Mouse (Mus musculus) embryo, embryonic 10.5 days (tissue): ENCODE data around the gene Gm17324.
A peak's percentile ranks its signal among the peaks of the same experiment; 100 is the strongest.
"Not testable (repeated sequence)": the region's sequence is repeated elsewhere in the genome, so short reads cannot be mapped to it uniquely, and the experiment has no call there.

Source experiments
- DNase-seq: peaks from one replicate; pipeline ENCODE4 v3.0.0-alpha.2; 2015; ENCODE audit warnings: low spot score

Gene Gm17324

DNA sequence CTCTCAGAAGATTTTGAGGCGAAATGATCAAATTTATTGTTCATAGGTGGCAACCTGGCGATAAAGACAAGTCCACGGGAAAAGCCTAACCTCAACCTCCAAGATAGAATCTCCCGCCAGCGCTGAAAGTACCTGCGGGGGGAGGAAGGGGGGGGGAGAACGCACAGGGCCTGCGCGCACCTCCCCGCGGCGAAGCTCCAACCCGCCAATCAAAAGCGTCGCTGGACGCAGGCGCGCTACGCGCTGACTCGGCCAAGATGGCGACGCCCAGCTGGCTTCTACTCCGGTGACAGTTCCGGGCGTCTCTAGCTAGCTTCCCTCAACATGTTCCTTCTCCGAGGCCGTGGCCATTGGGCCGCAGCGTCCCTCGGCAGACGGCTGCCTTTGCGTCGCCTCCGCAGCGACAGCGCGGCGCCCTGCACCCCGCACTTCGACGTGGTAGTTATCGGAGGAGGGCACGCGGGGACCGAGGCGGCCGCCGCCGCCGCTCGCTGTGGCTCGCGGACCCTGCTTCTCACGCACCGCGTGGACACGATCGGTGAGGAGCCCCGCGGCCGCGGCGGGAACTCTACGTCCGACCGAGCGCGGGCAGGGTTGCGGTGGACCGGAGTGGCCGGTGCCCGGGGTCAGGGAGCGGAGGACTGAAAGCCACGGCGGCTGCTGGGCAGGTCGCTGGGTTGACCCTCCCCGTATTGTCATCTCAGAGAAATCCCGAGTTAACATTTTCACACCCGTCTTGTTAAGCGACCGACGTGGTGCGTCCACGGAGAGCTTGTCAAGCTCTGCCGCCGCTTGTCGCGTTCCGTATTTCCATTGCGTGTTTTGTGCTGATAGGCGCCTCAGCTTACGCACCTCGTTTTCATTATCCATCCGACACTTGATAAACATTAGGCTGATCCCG lies at the start of gene Gm17324, which contains the start of gene Mto1:
Gm17324 (minus strand) TSS at position 814 of the 901 bp plus-strand sequence.
Mto1 (plus strand) TSS at position 236 of the 901 bp plus-strand sequence.
- peak; percentile 95 for DNase-seq

DNA sequence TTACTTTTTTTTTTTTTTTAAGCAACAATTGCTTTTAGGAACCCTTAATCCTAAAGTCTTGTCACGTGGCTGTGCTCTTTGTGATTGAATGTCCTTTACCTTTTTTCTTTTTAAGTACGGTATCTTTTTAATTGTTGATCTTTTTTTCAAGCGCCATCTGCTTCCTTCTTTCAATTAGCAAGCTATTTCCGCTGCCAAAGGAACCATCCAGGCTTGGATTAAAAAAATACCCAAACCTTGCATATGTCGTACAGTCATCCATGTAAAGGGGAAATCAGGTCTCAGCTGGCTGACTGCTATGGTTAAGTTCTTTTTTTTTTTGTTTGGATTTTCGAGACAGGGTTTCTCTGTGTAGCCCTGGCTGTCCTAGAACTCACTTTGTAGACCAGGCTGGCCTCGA lies 44.6 kb upstream of the Gm17324 start:
- no peak for DNase-seq

DNA sequence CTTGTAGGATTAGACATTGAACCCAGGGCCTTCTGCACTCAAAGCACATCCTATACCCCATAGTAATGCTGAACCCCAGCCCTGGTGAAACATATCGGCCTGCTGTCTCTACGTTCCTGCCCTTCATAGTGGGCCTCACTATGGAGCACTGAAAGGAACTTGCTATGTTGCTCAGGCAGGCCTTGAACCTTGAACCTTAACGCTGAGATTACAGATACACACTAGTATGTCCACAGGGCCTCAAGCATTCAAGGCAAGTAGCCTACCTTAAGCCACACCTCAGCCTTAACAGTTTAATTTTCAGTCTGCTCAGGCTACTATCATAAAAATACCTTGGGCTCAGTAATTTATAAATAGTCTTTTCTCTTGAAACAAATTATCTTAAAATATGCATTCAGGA lies 43.7 kb upstream of the Gm17324 start:
- DNase-seq: no peak

DNA sequence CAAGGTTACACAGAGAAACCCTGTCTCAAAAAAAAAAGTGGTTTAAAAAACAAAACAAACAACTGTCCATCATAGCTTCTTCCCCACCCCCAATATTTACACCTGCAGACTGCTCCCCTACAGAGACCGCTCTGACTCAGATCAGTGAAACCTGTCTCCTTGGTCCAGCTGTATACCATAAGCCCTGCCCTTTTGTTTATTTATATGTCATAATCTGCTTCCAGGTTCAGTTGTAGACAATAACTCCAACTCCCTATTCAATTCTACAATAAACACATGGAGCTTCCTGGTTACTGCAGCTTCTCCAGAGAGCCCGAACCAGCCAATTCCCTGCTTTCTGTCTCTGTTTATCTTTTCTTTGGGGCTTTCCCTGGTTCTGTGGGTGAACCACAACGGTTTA lies 42.6 kb upstream of the Gm17324 start:
- DNase-seq: no peak

DNA sequence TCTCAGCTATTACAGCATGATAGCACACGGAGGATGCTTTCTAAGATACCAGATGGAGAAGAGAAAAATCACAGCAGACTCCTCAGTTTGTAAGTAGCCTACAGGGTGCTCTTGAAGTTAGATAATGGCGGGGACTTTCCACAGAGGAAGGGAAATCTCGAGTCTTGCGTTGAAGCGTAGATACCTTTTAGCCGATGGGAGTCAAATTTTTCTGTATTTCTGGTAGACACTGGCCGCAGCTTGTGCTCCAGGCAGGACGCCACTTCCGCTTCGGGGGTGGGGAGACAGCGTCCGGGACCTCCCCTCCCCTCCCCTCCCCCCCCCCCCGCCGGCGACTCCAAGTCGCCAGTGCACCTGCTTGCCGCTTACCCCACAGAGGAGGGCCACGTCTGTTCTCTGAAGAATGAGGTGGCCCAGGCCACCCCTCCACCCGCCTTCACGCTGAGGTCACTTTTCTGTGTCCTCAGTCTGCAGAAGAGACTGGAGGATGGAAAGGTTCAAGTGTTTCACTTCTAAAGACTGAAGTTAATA lies 40.4 kb upstream of the Gm17324 start, which contains the start of gene Eef1a1:
Eef1a1 (minus strand) TSS at position 262 of the 531 bp plus-strand sequence.
- peak; percentile 55 for DNase-seq

DNA sequence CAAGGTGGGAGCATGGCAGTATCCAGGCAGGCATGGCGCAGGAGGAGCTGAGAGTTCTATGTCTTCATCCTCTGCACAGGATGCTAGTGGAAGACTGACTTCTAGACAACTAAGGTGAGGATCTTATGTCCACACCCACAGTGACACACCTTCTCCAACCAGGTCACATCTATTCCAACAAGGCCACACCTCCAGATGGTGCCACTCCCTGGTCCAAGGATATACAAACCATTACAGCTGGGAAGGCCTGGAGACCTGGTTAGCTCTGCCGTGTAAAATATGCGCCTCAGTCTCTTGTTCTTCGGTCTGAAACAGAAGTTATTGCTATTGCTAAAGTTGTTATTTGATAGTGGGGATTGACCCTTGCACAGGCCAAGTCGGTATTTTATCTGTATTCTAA lies 39.4 kb upstream of the Gm17324 start:
- not testable (repeated sequence) for DNase-seq

DNA sequence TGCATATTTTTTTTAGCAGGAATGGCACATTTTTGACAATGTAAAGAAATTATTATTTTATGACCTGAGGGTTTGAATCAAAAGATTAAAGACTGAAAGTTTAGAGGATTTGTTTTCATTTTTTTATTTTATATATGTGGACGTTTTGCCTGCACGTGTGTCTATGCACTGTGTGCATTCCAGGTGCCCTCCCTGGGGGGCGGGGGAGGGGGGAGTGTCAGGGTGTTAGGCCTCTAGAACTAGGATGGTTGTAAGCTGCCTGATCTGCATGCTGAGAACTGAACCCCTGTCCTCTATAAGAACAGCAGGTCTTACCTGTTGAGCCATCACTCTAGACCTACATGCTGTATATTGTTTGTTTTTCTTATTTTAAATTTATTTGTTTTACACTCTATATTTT lies 36.1 kb upstream of the Gm17324 start:
- no peak for DNase-seq

DNA sequence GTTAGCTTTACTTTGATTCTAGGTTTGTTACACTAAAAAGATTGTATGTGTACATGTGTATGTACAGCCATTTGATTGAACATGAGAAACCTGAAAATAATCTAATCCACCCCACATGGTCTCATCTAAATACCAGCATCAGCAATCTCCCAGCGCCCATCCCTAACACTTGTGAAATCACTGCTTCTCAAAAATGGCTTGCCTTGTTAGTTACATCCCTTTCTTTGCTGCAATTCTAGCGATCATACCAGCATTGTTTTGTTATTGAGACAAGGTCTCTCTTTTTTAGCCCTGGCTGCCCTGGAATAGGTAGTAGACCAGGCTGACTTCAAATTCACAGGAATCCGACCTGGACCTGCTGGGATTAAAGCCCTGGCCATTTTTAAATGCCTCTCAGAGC lies 33.8 kb upstream of the Gm17324 start:
- DNase-seq: no peak

DNA sequence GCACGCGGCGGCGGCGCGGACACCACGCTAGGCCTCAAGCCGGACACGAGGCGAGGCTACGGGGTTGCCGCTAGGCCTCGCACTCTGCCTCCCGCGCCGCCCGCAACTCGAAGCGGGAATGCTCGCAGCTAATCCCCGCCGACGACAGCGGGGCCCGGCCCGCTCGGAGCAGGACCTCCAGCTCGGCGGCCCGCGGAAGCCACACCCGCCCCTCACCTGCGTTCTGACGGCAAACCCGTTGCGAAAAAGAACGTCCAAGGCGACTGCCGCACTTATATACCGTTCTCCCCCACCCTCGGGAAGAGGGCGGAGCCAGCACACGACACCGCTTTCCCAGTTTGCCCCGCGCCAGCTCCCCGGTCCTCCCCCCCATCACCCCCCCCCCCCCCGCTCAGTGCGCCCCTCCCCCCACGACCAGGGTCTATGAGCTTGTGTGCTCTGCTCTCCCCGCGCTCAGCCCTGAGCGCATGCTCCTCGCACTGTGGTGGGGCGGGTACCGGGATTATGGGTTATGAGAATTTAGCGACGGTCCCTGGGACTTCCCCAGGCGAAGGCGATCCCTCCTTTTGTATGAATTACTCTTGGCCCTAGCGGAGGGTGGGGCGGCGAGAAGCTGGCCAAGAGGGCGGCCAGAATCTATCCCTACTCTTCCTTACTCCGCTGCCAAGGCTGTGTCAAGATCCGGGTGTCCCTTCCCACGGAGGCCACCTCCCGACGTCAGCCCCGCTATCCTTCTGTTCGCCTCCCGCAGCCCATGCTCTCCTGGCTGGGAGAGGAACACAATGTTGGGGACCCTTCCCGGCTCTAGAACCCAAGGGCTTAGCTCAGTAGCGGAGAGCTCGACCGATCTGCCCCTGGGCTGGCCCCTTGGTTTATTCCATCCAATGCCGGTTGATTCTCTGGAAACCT lies 33.1 kb upstream of the Gm17324 start:
- peak; percentile 99 for DNase-seq

DNA sequence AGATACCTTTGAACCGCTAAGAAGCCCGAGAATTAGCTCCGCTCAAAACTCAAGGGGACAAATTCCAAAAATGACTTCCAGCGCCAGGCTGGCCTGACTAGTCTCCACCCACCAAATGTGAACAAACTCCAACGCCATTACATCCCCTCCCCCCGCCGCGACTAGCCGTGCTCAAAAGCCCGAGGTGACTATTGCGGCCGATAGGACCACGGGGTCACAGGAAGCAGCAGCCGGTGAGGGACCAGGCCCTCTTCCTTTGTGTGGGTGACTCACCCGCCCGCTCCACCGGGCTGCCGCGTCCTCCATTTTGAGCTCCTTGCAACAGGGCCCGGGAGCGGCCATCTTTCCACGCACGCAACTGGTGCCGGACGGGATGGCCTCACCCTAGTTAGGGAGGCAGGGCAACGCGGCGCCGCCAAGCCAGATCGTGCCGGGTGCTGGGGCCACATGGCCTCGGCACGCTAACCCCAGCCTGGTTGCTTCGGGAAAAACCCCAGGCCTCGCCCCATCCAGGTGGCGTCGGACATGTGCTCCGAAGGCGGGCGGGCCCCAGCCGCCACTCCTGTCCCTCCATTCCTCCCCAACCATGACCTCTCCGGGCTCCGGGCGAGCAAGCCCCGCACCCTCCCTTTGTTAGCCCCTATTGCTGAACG lies 32.2 kb upstream of the Gm17324 start:
- peak; percentile 74 for DNase-seq

DNA sequence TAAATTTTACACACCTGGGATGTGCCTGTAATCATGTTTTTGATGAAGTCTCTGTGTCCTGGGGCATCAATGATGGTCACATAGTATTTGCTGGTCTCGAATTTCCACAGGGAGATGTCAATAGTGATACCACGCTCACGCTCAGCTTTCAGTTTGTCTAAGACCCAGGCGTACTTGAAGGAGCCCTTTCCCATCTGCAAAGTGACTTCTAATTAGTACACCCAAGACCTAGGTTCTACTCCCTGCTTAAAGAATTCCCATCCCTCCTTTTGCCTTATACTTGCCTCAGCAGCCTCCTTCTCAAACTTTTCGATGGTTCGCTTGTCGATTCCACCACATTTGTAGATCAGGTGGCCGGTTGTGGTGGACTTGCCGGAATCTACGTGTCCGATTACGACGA lies 31.6 kb upstream of the Gm17324 start:
- not testable (repeated sequence) for DNase-seq

DNA sequence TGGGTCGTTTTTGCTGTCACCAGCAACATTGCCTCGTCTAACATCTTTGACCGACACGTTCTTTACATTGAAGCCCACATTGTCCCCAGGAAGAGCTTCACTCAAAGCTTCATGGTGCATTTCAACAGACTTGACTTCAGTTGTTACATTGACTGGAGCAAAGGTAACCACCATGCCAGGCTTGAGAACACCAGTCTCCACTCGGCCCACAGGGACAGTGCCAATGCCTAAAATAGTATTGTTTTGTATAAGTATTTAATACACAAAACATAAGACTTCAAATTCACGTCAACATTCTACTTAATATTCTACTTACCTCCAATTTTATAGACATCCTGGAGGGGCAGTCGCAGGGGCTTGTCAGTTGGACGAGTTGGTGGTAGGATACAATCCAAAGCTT lies 30.7 kb upstream of the Gm17324 start:
- DNase-seq: not testable (repeated sequence)

DNA sequence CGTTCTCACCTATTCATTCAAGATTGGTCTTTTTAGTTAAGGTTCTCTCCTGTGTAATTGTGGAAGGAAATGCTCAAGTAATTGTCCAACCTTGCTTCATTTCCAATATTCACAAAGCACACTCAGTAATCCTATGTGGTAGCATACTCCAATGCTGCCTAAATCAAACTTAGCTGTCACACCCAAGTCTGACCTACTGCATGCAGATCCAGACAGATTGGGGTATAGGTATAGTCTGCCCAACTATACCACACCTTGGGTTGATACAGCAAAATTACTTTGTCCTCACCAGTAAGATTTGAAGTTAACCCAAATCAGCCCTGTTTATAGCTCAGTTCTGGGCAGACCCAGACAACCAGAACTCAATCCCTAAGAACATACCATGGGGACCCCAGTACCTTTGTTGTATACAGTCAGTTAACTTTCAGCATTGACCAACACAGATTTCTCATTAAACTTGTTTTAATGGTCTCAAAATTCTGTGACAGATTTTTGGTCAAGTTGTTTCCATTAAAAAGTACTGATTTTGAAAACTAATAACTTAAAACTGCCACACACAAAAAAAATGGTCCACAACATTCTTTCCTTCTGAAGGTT lies 29.5 kb upstream of the Gm17324 start:
- not testable (repeated sequence) for DNase-seq

DNA sequence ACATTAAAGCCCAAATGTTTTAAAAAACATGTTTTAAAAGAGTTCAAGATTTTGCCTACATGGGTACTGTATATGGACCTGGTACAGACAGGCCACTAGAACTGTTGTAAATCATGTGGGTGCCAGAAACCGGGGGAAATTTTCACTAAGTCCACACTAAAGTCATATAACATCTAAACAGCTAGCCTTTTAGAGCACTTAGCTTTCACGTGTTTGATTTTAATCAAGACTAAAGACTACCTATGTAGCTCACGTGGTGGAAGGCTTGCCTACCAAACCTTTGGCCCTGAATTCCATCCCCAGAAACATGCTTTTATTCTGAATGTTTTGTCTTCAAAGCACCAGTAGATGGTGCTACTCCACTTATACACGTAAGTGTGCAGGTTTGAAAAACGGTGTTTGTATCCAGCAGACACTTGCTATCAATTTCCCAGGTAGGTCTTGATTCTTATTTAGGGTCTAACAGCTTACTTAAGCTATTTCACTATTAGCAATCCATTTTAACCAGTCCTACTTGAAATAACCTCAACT lies 28.5 kb upstream of the Gm17324 start:
- DNase-seq: peak; percentile 79

DNA sequence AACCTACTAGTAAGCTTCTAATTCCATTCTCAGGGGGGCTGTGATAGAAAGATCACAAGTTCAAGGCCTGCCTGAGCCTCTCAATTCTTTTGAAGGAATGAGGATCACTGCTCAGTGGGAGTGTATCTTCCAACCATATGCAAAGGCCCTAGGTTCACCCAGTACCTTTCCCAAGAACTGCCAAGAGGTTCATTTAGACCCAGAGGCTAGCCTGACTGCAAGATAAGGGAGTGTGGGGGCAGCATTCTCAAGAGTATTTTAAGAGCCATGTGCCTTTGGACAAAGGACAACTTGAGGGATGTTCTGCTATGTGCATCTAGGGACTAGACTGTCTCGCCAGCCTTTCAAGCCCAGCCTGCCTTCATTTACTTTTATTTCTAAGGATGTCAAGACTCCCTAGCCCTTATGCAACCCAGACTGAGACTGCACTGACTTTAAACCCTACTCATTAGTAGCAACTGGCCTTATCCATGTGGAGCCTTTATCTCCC lies 28.0 kb upstream of the Gm17324 start:
- DNase-seq: peak; percentile 65

DNA sequence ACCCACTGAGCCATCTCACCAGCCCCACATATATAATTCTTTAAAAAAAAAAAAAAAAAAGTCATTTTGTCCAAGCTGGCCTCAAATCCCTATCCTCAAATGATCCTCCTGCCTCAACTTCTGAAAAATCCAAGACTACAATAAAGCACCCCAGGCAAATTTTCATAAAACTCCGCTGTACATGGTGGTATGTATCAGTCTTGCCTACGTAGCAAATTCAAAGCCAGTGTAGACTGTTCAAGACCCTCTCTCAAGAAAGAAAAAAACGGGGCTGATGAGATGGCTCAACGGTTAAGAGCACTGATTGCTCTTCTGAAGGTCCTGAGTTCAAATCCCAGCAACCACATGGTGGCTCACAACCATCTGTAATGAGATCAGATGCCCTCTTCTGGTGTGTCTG lies 27.3 kb upstream of the Gm17324 start:
- DNase-seq: peak; percentile 37

DNA sequence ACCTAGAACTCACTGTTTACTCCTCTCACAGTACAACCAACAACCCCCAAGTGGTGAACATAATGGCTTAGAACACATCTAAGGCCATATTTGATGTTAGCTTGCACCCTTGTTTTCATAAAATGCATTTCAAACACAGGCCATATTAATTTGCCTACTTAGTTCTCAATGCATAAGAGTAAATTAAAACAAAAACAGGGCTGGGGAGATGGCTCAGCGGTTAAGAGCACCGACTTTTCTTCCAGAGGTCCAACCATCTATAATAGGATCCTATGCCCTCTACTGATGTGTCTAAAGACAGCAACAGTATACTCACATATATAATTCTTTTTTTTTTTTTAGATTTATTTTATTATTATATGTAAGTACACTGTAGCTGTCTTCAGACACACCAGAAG lies 26.8 kb upstream of the Gm17324 start:
- no peak for DNase-seq

DNA sequence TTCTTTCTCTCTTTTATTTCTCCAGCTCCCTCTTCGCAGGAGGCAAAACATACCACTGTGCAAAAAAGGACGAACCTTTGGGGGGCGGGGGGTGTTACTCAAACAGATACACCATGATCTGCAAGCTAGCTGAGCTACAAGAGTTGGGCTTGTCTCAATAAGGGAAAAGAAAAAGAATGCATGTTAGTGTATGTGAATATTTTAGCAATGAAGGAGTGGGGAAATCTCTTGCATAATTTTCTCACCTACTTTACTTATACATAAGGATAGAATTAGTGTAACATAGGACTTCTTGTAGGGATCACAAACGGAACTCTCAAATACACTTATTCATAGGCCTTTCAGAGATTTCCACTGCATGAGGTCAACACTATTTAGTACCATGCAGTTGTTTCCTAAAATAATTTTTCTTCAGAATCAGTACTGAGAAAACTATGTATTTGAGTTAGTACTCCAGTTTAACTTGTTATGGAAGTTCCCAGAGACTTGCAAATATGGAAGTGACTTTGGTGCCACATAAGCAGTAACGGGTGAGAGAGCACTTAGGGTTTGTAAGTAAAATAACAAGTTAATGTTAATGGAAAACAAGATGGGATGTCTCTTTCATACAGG lies 26.3 kb upstream of the Gm17324 start:
- no peak for DNase-seq

DNA sequence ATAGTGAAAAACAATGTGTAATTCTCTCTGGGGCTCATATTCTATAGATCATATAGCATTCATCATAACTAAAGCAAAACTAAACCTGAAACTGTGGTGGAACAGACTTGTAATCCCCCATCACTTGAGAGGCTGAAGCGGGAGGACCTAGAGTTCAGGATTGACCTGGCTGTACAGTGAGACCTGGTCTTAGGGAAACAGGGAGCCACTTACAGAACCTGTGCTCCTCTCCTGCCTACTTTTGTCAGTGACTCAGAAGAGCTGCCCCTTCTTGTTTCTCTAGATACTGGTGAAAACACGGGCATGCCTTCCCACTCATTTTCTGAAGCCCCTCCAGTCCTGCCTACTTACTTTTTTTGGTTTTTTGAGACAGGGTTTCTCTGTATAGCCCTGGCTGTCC lies 25.7 kb upstream of the Gm17324 start:
- no peak for DNase-seq

DNA sequence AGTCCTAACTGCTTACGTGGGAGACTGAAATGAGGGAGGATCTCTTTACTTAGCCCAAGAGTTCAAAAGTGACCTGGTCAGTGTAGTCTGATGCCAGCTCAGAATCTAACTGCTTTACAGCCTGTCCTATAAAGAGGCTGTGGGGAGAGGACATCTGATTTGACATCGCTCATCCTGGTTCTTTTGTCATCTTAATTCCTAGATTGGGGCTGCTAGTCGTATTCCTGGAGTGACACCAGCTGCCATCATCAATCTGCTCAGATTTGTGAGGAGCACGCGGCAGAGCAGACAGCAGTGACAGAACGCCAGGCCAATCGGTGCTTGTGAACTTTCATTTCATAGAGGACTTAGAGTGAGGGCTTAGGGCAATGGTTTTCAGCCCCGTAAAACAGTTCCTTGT lies 25.0 kb upstream of the Gm17324 start:
- DNase-seq: no peak

DNA sequence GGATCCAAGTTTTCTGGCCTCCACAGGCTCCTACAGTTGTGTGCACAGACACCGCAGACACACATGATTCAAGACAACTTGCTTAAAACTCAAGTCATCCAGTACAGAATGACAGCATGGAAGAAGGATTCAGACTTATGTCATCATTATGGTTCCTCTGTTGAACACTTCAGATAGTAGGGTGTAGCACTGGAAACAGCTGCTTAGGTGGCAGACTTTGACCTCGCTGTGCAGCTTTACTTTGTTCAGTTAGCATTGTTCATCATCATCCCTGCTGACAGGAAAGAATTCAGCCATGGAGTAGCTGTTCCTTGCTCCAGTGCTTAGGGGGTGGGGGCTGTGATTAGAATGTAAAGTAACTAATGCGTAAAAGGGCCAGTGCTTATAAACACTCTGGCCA lies 17.1 kb upstream of the Gm17324 start:
- DNase-seq: no peak
